Mouse (Mus musculus) lung, adult 2 months (tissue): ENCODE data around the gene Prss56.
A peak's percentile ranks its signal among the peaks of the same experiment; 100 is the strongest.

Experiments used
- CTCF ChIP-seq: fragments of 200-500 bp; IDR thresholded peaks from 2 replicates; pipeline ENCODE4 v1.5.1; 2011; ENCODE audit warnings: mild to moderate bottlenecking, low read length, control low read depth; ENCODE audit not compliant: insufficient read depth
- POLR2A ChIP-seq: fragments of 200-500 bp; IDR thresholded peaks from 2 replicates; pipeline ENCODE4 v1.6.1; 2011; ENCODE audit warnings: low read depth, mild to moderate bottlenecking, control low read depth, low read length, borderline replicate concordance; ENCODE audit errors: extremely low read depth

DNA sequence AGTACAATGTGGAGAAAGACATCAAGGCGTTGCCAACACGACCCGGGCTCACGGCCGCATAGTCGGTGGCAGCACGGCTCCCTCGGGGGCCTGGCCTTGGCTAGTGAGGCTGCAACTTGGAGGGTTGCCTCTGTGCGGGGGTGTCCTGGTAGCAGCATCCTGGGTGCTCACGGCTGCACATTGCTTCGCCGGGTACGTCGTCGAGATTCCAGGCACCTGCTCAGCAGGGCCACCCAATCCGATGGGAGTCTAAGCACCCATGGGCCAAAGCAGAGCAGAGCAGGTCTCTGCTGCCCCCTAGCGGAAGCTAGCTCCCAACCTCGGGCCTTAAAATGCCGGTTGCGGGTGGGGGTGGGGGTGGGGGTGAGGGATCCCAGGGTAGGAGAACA is 1.6 kb downstream of the Prss56 start:
- TF ChIP-seq POLR2A = no peak
- TF ChIP-seq CTCF = peak; percentile 77
